Mouse (Mus musculus) embryonic facial prominence, embryonic 14.5 days (tissue): ENCODE measurements around the gene G430095P16Rik. TPM values are rescaled to one million over a fixed set of nuclear protein-coding genes. Genes with fewer than 3 reads are reported as not detected.

Experiments
- ATAC-seq: fragments of 200-750 bp; cut with Nextera tagmentation; 2 replicates; pipeline ENCODE4 v1.8.0; 2017; ENCODE audit warnings: low read depth, moderate number of reproducible peaks, moderate TSS enrichment
- DNase-seq: peaks from one replicate; pipeline ENCODE4 v3.0.0-alpha.2; 2015; ENCODE audit warnings: low spot score
- H3K27ac ChIP-seq: fragments of 300-500 bp; sonication (generic); replicated peaks from 2 replicates; pipeline ENCODE4 v1.5.1; 2014; ENCODE audit warnings: low read depth, mild to moderate bottlenecking, low read length, moderate library complexity
- H3K27me3 ChIP-seq: fragments of 300-500 bp; sonication (generic); replicated peaks from 2 replicates; pipeline ENCODE4 v1.6.1; 2014; ENCODE audit warnings: low read length; ENCODE audit not compliant: control insufficient read depth, insufficient read depth
- H3K36me3 ChIP-seq: fragments of 300-500 bp; sonication (generic); 2 replicates; pipeline ENCODE4 v1.6.1; 2014; ENCODE audit warnings: low read length, mixed read lengths; ENCODE audit not compliant: control insufficient read depth, insufficient read depth
- H3K4me1 ChIP-seq: fragments of 300-500 bp; sonication (generic); 2 replicates; pipeline ENCODE4 v1.6.1; 2014; ENCODE audit warnings: antibody characterized with exemption, low read length; ENCODE audit not compliant: control insufficient read depth, insufficient read depth
- H3K4me2 ChIP-seq: fragments of 300-500 bp; sonication (generic); 2 replicates; pipeline ENCODE4 v1.6.1; 2014; ENCODE audit warnings: low read depth, mild to moderate bottlenecking, low read length, moderate library complexity, mixed read lengths
- H3K4me3 ChIP-seq: fragments of 300-500 bp; sonication (generic); 2 replicates; pipeline ENCODE4 v1.5.1; 2014; ENCODE audit warnings: low read depth, mild to moderate bottlenecking, low read length
- H3K9ac ChIP-seq: fragments of 300-500 bp; sonication (generic); 2 replicates; pipeline ENCODE4 v1.6.1; 2014; ENCODE audit warnings: low read depth, mild to moderate bottlenecking, low read length, moderate library complexity, mixed read lengths
- H3K9me3 ChIP-seq: fragments of 300-500 bp; sonication (generic); 2 replicates; pipeline ENCODE4 v1.6.1; 2016; ENCODE audit warnings: low read length; ENCODE audit not compliant: control insufficient read depth
- WGBS: fragments of 180-500 bp; shearing (Covaris S2); extraction: QIAGEN DNeasy Blood & Tissue Kit; methylation state at CpG from one replicate; pipeline ENCODE4 v1.1.7; 2014; 5-methylcytosine and 5-hydroxymethylcytosine counted together
- polyA plus RNA-seq: library from polyadenylated mRNA; unstranded; fragments of >200 nt; fragmentation: Nextera tagmentation; extraction: Ambion mirVana; gene quantifications from 2 replicates; pipeline ENCODE4 v1.2.1, GENCODE M21; 2014

G430095P16Rik gene
- polyA plus RNA-seq, 1 experiment from 2014 or later: 2.7 TPM

DNA sequence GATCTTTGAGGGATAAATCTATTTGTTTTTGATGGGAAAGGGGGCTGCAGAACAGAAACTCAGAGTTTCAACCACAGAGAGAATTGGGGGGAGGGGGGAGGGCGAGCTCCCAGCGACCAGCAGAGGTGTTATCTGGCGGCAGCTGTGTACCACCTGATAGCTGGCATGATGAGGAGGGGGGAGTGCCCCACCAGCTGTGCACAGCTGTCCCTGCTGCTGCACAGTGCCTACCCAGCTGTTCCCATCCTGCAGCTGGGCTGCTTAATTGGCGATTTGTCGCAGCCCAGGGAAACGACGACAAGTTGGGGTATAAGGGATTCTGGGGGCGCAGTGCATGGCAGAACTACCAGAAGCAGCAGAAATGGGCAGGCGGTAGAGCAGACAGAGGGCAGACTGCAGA lies 1.9 kb downstream of the G430095P16Rik start:
- no peaks in the 10 kb centered on the region for H3K27me3 ChIP-seq
- peak overlapping the region; percentile 14; the same call in 1 of the 2 replicates for H3K9ac ChIP-seq
- H3K4me2 ChIP-seq: 0 out of 2 replicates have a peak overlapping the region, but pooled peaks have one; percentile 45
- no peak overlapping the region for H3K4me3 ChIP-seq
- H3K27ac ChIP-seq: peak overlapping the region; percentile 98
- H3K36me3 ChIP-seq: peaks cover 68% of the 10 kb centered on the region
- ATAC-seq: no peak
- DNase-seq: no peak
- H3K4me1 ChIP-seq: peaks cover 49% of the 10 kb centered on the region
- no peaks in the 10 kb centered on the region for H3K9me3 ChIP-seq
- WGBS: 41% methylated on average over 9 of the region's 9 CpGs

DNA sequence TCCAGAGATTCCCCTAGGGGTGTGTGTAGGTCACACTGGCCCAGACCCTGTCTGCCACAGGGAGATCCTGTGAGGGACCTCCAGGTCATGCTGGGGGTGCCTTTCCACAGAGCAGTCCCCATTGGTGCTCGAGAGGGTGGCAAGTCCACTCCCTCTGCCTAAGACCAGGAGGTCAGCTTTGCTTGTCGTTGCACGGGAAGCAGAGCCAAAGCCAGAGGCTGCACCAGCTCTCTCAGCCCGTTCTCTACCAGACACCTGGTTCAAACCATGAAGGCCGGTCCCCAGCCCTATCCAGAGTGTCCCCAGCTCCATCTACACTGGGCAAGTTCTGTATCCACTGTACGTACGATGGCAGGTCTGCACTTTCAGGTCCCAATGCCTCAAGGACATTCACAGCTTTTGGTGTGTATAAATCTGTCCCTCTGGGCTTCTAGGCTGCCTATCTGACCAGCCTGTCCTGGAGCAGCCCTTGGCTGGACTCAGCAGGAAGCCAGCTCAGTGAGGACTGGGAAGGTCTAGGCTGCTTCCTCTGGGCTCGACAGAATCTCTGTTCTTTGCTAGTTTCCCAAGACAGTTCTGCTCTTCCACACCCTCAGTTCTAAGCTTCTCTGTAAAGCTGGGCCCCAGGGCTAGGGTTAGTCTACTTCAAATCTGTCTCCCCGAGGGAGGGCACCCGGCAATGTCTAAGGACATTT lies 2.6 kb downstream of the G430095P16Rik start:
- Histone ChIP-seq H3K4me3 (no peak overlapping the region), H3K9me3 (no peaks in the 10 kb centered on the region), H3K4me1 (peaks cover 51% of the 10 kb centered on the region), H3K27me3 (no peaks in the 10 kb centered on the region), H3K36me3 (peaks cover 61% of the 10 kb centered on the region), H3K4me2 (no peak overlapping the region), H3K9ac (peak overlapping the region; percentile 14; the same call in 1 of the 2 replicates), H3K27ac (peak overlapping the region; percentile 77)
- 55% methylated on average over 10 of the region's 10 CpGs for WGBS
- ATAC-seq: no peak
- DNase-seq: no peak

DNA sequence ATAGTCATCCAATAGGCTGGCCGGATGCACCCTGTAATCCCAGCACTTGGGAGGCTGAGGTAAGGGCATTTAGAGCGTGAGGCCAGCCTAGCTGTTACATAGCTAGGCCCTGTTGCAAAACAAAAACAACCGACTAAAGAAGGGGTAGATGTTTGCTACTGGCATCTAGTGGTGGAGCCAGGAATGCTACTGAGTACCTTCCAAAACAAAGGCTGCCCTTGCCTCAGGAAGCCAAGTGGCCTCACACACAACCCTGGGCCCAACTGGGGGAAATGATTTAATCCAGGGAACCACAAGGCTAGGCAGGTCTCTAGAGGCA lies 3.1 kb downstream of the G430095P16Rik start:
- ATAC-seq (no peak), DNase-seq (peak; percentile 66)
- 22% methylated on average over 3 of the region's 3 CpGs for WGBS

DNA sequence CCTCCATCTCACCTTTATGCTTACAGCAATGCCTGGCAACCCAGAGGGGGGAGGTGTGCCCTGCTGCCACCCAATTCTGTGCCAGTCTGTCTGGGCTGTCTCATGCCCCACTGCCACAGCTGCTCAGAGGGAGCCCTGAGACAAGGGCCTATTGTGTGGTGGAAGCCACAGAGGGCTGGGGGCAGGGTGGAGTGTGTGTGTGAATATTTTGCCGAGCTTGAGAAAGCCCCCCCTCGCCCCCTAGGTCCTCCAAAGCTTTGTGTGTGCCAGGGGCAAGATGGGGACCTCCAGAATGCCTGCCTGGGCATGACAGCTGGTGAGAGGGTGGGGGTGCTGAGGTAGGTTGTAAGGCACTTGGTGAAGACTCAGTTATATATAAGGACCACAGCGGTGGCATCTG lies 5.7 kb downstream of the G430095P16Rik start:
- Histone ChIP-seq H3K9me3 (no peaks in the 10 kb centered on the region), H3K27ac (no peak overlapping the region), H3K27me3 (no peaks in the 10 kb centered on the region), H3K36me3 (peaks cover 47% of the 10 kb centered on the region), H3K4me1 (peaks cover 65% of the 10 kb centered on the region), H3K4me2 (no peak overlapping the region), H3K9ac (no peak overlapping the region), H3K4me3 (no peak overlapping the region)
- DNase-seq: no peak
- ATAC-seq: no peak
- 67% methylated on average over 3 of the region's 3 CpGs for WGBS

More for the DNA sequence above, 3.1 kb downstream of the G430095P16Rik start:
- Histone ChIP-seq H3K4me1 (peaks cover 56% of the 10 kb centered on the region), H3K4me2 (no peak overlapping the region), H3K27ac (peak overlapping the region; percentile 77), H3K9ac (peak overlapping the region; percentile 14; the same call in 1 of the 2 replicates), H3K4me3 (no peak overlapping the region), H3K27me3 (no peaks in the 10 kb centered on the region), H3K36me3 (peaks cover 56% of the 10 kb centered on the region), H3K9me3 (no peaks in the 10 kb centered on the region)

DNA sequence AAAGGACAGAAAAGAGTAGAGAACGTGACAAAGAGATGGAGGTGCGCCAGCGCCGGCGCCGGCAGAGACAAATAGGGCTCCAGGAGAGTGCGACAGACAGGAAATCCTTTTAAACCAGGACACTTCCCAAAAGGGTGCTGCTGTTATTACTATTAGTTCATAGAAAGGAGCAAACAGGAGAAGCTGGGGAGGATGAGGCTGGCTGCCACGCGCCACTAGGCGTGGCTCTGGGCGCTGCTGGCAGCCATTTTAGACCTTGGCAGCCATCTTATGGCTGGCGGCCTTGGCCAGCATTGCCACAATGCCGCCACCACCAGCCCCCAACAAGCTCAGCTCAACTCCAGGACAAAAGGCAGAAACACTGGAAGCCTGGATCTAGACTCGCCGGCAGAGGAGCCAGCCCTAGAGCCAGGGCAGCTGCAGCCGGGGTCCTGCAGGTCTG lies 7.1 kb downstream of the G430095P16Rik start:
- no peak overlapping the region for H3K9ac ChIP-seq
- H3K9me3 ChIP-seq: no peaks in the 10 kb centered on the region
- no peaks in the 10 kb centered on the region for H3K27me3 ChIP-seq
- H3K4me1 ChIP-seq: peaks cover 51% of the 10 kb centered on the region
- 83% methylated on average over 16 of the region's 16 CpGs for WGBS
- ATAC-seq (no peak), DNase-seq (no peak)
- H3K4me3 ChIP-seq: no peak overlapping the region
- H3K27ac ChIP-seq: no peak overlapping the region
- peaks cover 35% of the 10 kb centered on the region for H3K36me3 ChIP-seq
- no peak overlapping the region for H3K4me2 ChIP-seq

DNA sequence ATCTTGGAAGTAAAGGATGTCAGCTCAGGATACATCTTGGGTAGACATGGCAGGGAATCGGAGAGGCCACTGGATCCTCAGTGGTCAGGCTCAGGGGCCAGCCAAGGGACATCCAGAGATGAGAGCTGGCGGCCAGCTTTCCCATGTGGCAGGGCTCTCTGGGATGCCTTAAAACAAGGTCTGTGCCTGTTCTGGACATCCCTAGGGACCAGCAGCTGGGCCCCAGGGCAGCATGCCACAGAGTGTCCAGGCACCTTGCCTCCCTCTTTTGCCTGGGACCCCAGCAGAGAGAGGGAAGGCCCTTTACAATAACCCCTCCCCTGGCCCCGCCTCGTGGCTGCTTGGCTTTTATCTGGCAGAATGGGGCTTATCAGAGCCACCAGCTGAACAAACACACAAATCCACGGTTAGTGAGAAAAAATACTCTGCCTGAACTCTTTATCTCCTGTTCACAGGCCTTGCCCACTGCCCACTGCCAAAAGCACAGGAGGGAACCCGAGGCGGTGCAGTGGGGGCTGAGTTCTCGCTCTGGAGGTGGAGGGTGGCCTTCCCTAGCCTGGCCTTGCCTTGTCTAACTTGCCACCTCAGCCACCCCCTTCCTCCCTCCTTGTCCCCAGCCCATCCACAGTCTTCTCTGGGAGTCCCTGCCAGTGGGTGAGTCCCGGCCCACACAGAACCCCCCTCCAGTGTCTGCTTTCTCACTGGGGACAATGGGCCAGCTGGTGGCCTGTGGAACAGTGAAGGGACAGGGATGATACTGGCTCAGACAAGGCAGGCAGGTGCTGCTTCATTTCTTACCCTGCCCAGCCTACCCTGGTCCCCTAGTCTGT lies 7.9 kb downstream of the G430095P16Rik start:
- DNase-seq (no peak), ATAC-seq (no peak)
- H3K9me3 ChIP-seq: no peaks in the 10 kb centered on the region
- peak overlapping the region; percentile 61 for H3K27ac ChIP-seq
- peaks cover 28% of the 10 kb centered on the region for H3K36me3 ChIP-seq
- H3K4me3 ChIP-seq: no peak overlapping the region
- no peaks in the 10 kb centered on the region for H3K27me3 ChIP-seq
- H3K4me1 ChIP-seq: peaks cover 49% of the 10 kb centered on the region
- 61% methylated on average over 9 of the region's 9 CpGs for WGBS
- H3K4me2 ChIP-seq: no peak overlapping the region
- H3K9ac ChIP-seq: peak overlapping the region; percentile 35; the same call in 1 of the 2 replicates

DNA sequence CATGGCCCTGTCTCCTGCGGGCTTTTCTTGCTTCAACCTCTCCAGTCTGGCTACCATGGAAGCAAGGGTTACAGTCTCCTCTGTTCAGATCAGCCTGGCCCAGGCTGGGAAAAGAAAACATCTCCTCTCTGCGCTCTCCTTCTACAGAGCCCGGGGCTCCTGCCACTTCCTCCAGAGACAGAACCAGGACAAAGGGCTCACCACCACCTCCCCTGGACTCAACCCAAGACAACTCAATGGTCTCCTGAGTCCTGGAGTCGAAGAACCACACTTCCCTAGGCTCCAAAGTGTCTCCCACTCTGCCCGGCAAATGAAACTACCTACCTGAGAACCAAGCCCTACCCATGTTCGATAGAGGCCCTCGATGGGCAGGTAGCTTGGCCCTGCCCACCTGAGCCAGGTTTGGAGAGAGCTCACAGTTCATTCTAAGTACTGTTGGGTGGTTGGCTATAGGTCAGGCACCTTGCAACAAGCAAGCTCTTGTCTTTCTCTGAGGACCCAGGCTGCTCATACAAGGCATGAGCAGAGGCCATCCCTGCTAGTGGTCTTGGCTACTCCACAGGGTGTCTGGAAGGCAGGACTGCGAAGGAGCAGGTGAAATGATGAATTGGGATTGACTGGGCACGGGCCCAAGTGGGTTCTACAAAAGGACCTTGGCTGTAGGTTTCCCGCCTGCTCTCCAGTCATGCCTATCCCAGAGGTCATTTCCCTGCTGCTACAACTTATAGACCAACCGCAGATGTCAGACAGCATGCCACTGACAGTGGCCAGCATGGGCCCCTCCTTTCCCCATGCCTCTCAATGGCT lies 8.8 kb downstream of the G430095P16Rik start:
- peak overlapping the region; percentile 61 for H3K27ac ChIP-seq
- no peaks in the 10 kb centered on the region for H3K27me3 ChIP-seq
- no peak overlapping the region for H3K4me3 ChIP-seq
- DNase-seq (no peak), ATAC-seq (no peak)
- peaks cover 48% of the 10 kb centered on the region for H3K4me1 ChIP-seq
- H3K9me3 ChIP-seq: no peaks in the 10 kb centered on the region
- no peak overlapping the region for H3K4me2 ChIP-seq
- WGBS: 60% methylated on average over 11 of the region's 11 CpGs
- peak overlapping the region; percentile 35; the same call in 1 of the 2 replicates for H3K9ac ChIP-seq
- H3K36me3 ChIP-seq: peaks cover 20% of the 10 kb centered on the region

DNA sequence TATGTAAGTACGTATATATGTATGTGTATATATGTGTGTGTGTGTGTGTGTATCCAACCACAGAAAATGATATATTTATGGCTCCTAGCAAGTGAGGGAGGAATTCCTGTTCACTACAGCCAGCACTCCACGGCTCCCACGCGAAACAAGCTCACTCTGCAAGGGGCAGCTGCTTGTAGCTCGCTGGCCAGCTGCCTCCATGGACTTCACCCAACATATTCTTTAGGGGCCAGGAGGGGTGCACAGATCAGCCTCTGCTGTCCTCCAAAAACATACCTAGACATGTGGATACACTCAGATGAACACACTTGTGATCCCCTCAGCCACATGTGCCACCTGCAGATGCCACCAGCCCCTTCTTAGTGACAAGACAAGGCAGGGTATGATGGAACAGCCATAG lies 9.7 kb downstream of the G430095P16Rik start:
- Histone ChIP-seq H3K9me3 (no peaks in the 10 kb centered on the region), H3K4me1 (peaks cover 48% of the 10 kb centered on the region), H3K9ac (0 out of 2 replicates have a peak overlapping the region, but pooled peaks have one; percentile 7), H3K27me3 (no peaks in the 10 kb centered on the region), H3K4me3 (no peak overlapping the region), H3K36me3 (peaks cover 11% of the 10 kb centered on the region; the same call in 1 of the 2 replicates), H3K4me2 (0 out of 2 replicates have a peak overlapping the region, but pooled peaks have one; percentile 11), H3K27ac (peak overlapping the region; percentile 57; the same call in 1 of the 2 replicates)
- ATAC-seq: no peak
- 63% methylated on average over 5 of the region's 5 CpGs for WGBS
- DNase-seq: no peak
